9 mouse cellular contexts compared by ENCODE assay signal in the genomic region with DNA sequence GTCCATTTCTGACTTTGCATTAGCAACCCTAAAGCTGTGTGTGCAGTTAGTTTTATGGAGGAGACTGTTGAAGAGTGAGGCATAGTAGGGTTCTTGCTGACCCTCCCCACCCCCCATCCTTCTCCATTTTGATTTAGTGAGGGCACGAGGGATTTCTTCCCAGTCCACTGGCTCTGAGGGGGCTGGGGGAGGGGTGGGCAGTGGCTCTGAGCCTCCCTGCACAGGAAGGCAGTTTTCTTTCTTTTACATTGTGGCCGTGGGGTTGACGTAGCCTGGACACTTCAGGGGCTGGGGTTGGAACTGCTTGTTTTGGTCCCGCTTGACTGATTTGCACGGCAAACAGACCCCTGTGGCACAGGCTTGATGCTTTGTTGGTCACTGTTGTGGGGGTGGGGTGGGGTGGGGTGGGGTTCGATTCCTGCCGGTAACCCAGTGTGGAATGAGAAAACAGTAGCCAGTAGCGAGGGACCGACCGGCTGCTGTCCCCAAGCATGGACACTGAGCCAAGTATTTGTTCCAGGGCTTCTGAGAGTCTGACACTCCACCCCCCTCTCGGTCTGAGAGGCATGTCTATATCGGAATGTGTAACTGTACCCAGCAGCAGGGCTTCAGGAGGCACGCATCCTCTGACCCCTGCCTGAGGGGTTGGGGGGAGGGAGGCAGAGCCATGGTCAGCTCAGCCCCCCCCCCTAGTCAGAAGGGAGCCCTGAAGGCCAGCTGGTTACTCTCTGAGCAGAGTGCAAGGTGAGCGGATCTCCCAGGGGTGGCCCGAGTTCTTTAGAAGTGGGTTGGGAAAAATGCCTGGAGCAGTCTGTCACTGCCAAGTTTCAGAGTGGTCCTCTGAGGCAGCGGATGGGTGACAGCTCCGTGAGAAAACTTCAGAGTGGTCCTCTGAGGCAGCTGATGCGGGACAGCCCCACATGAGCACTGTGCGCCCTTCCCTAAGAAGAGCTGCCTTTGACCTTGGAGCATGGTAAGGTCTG. TPM values are rescaled to one million over a fixed set of nuclear protein-coding genes. Genes with fewer than 3 reads are reported as not detected.
A peak's percentile ranks its signal among the peaks of the same experiment; 100 is the strongest.
DNase-seq lines count a peak whose midpoint lies in the region; ATAC-seq and TF ChIP-seq lines count a peak whose summit lies in the region.
"Had no signal": no experiment of that assay in that cellular context is flagged by ENCODE, and none has a peak within 500 bp of the region (broad histone marks: within the 10 kb centered on the region; RNA-seq: fewer than 3 reads in every experiment).

No protein-coding gene starts in this region.

- no peak for DNase-seq in left cerebral cortex, adult 2 months (ENCODE audit: extremely low spot score in 1 of 2, low spot score in 2 of 2)
- no peak for DNase-seq in left cerebral cortex, adult 11 months (ENCODE audit: low spot score)
- DNase-seq in heart, adult 2 months = peak; percentile 70 to 80
- peak; percentile 87 for DNase-seq in lung, postnatal 25 days (ENCODE audit: low spot score)
- no peak for DNase-seq in c-Kit-positive CD71-positive TER-119-positive erythroid progenitor cells, embryonic 14.5 days (ENCODE audit: low spot score)
- DNase-seq in layer of hippocampus, adult 9-11 months = no peak
- no peak for DNase-seq in spleen, adult 18-20 months

- peak overlapping the region; percentile 69 for H3K27ac ChIP-seq in left cerebral cortex, adult 2 months
- peak overlapping the region; percentile 95 for H3K27ac ChIP-seq in heart, adult 2 months
- peak overlapping the region; percentile 96 for H3K27ac ChIP-seq in kidney, embryonic 16.5 days (ENCODE audit: low read length)

- peak overlapping the region; percentile 77 for H3K9ac ChIP-seq in heart, adult 2 months (ENCODE audit: low read depth, low read length)
- peak overlapping the region; percentile 70 for H3K9ac ChIP-seq in kidney, embryonic 16.5 days (replicated peaks; ENCODE audit: low read length)

- peak; percentile 62; the same call in 1 of the 2 replicates for TF ChIP-seq EP300 in heart, adult 2 months (IDR thresholded peaks at IDR 0.05; ENCODE audit: insufficient read depth, low read depth, low read length)

- H3K36me3 ChIP-seq in heart, adult 2 months (ENCODE audit: control insufficient read depth, insufficient read depth, low read length) = peaks cover 7% of the 10 kb centered on the region
- peaks cover 9% of the 10 kb centered on the region for H3K36me3 ChIP-seq in kidney, embryonic 16.5 days (ENCODE audit: insufficient read depth, low read length)

- peak; percentile 67; the same call in 1 of the 2 replicates for TF ChIP-seq POLR2A in heart, adult 2 months (IDR thresholded peaks at IDR 0.05; ENCODE audit: insufficient read depth, low read depth, low read length)

- H3K27me3 ChIP-seq in heart, adult 2 months (ENCODE audit: control insufficient read depth, insufficient read depth, low read length) = no peaks in the 10 kb centered on the region
- H3K27me3 ChIP-seq in kidney, embryonic 16.5 days (ENCODE audit: insufficient read depth, low read length) = no peaks in the 10 kb centered on the region

- H3K4me2 ChIP-seq in kidney, embryonic 16.5 days (replicated peaks; ENCODE audit: low read depth, low read length) = peak overlapping the region; percentile 64

- ATAC-seq in kidney, embryonic 16.5 days (ENCODE audit: low FRiP score, low TSS enrichment) = peak; percentile 77

- peaks cover 46% of the 10 kb centered on the region for H3K4me1 ChIP-seq in heart, adult 2 months (ENCODE audit: control insufficient read depth, insufficient read depth, low read length)
- peaks cover 66% of the 10 kb centered on the region for H3K4me1 ChIP-seq in kidney, embryonic 16.5 days (ENCODE audit: insufficient read depth, low read length)

- 12% methylated on average over 19 of the region's 19 CpGs for WGBS in heart, adult 2 months
- WGBS in kidney, embryonic 16.5 days = 12% methylated on average over 19 of the region's 19 CpGs

- H3K79me2 ChIP-seq in heart, adult 2 months (replicated peaks; ENCODE audit: control insufficient read depth, insufficient read depth, low read length) = peaks cover 1% of the 10 kb centered on the region; the same call in 1 of the 2 replicates

- intact Hi-C loops in left cerebral cortex, adult 2 months (cut with DNase I) = loop anchor here (2.0 kb wide), 1 partner anchor 15 kb away; no protein-coding TSS in a partner anchor
- intact Hi-C loops in heart, adult 2 months (cut with DNase I) = loop anchor here (1.0 kb wide), 1 partner anchor 21 kb away; no protein-coding TSS in a partner anchor

- no peaks in the 10 kb centered on the region for H3K9me3 ChIP-seq in kidney, embryonic 16.5 days (ENCODE audit: low read length)

- H3K4me3 ChIP-seq in left cerebral cortex, adult 2 months = peak overlapping the region; percentile 9
- H3K4me3 ChIP-seq in heart, adult 2 months = peak overlapping the region; percentile 65
- H3K4me3 ChIP-seq in kidney, embryonic 16.5 days (ENCODE audit: low read length) = peak overlapping the region; percentile 41

- TF ChIP-seq CTCF in left cerebral cortex, adult 2 months (IDR thresholded peaks at IDR 0.05) = no peak
- no peak for TF ChIP-seq CTCF in heart, adult 2 months (IDR thresholded peaks at IDR 0.05)

RNA-seq across cellular contexts. Expression of a gene that starts 25.2 kb away (rescaled TPM):
- 10 to 100 TPM; 36.8 to 42.6 TPM for total RNA-seq in left cerebral cortex, adult 2 months (2021)
- total RNA-seq in heart, adult 2 months (2021) = 10 to 100 TPM; 53.5 to 54.2 TPM
- polyA plus RNA-seq in heart, adult 2 months (2012; rRNA removed) = 39.2 and 46.2 TPM in 2 replicates
- 53.4 and 54.4 TPM in 2 replicates for polyA plus RNA-seq in kidney, embryonic 16.5 days (2015; fragmentation: Nextera tagmentation; extraction: Ambion mirVana)

RNA-seq across cellular contexts. Expression of a gene that starts 48.9 kb away (rescaled TPM):
- total RNA-seq in left cerebral cortex, adult 2 months (2021) = not detected
- not detected for total RNA-seq in heart, adult 2 months (2021)
- 0.12 TPM in 1 of 2 replicates, not detected in the other for polyA plus RNA-seq in heart, adult 2 months (2012; rRNA removed)
- polyA plus RNA-seq in kidney, embryonic 16.5 days (2015; fragmentation: Nextera tagmentation; extraction: Ambion mirVana) = 7.1 TPM in 1 of 2 replicates, not detected in the other
- total RNA-seq: gastrocnemius, postnatal 36 days had no signal

RNA-seq across cellular contexts. Expression of a gene that starts 50.9 kb away (rescaled TPM):
- total RNA-seq in left cerebral cortex, adult 2 months (2021) = 1 to 10 TPM; 4.6 to 7.4 TPM
- total RNA-seq in heart, adult 2 months (2021) = 1 to 10 TPM; 2.4 to 3.6 TPM
- polyA plus RNA-seq in heart, adult 2 months (2012; rRNA removed) = 2.3 and 2.7 TPM in 2 replicates
- 39.4 and 41.1 TPM in 2 replicates for polyA plus RNA-seq in kidney, embryonic 16.5 days (2015; fragmentation: Nextera tagmentation; extraction: Ambion mirVana)

RNA-seq across cellular contexts. Expression of a gene that starts 51.1 kb away (rescaled TPM):
- total RNA-seq in left cerebral cortex, adult 2 months (2021) = 100 to 1,000 TPM; 120 to 129 TPM
- total RNA-seq in heart, adult 2 months (2021) = 10 to 100 TPM; 36.1 to 43.4 TPM
- 38.3 and 57.0 TPM in 2 replicates for polyA plus RNA-seq in heart, adult 2 months (2012; rRNA removed)
- 142 and 148 TPM in 2 replicates for polyA plus RNA-seq in kidney, embryonic 16.5 days (2015; fragmentation: Nextera tagmentation; extraction: Ambion mirVana)

Comparison
In these comparisons a context has a peak if more than half of its experiments do, and no peak if none do; other contexts are left out.
1. DNase-seq: peak in heart, adult 2 months (2 of 2) and lung, postnatal 25 days (single experiment); none in left cerebral cortex, adult 2 months (0 of 2), left cerebral cortex, adult 11 months (single experiment), c-Kit-positive CD71-positive TER-119-positive erythroid progenitor cells, embryonic 14.5 days (single experiment), layer of hippocampus, adult 9-11 months (single experiment) and spleen, adult 18-20 months (0 of 2).
2. H3K4me3 ChIP-seq: peak in every context shown above with its lines; median percentile 65 in heart, adult 2 months; 41 in kidney, embryonic 16.5 days; 9 in left cerebral cortex, adult 2 months.
3. Peak in every context shown above with its lines, with median percentiles within 50 percentile points of each other: H3K27ac ChIP-seq.